Mouse (Mus musculus) liver, embryonic 12.5 days (tissue): ENCODE data around the gene Dennd1c. TPM values are rescaled to one million over a fixed set of nuclear protein-coding genes. Genes with fewer than 3 reads are reported as not detected.

Experiments used
- ATAC-seq: fragments of 200-750 bp; cut with Nextera tagmentation; 2 replicates; pipeline ENCODE4 v1.8.0; 2017; ENCODE audit warnings: moderate number of reproducible peaks, mild to moderate bottlenecking, moderate library complexity
- H3K27ac ChIP-seq: fragments of 300-500 bp; sonication (generic); 2 replicates; pipeline ENCODE4 v1.5.1; 2016; ENCODE audit warnings: mild to moderate bottlenecking
- H3K27me3 ChIP-seq: fragments of 300-500 bp; sonication (generic); replicated peaks from 2 replicates; pipeline ENCODE4 v1.6.1; 2016; ENCODE audit warnings: mild to moderate bottlenecking, moderate library complexity
- H3K36me3 ChIP-seq: fragments of 300-500 bp; sonication (generic); 2 replicates; pipeline ENCODE4 v1.6.1; 2016; ENCODE audit warnings: mild to moderate bottlenecking, moderate library complexity
- H3K4me1 ChIP-seq: fragments of 300-500 bp; sonication (generic); 2 replicates; pipeline ENCODE4 v1.6.1; 2016
- H3K4me2 ChIP-seq: fragments of 300-500 bp; sonication (generic); 2 replicates; pipeline ENCODE4 v1.6.1; 2016; ENCODE audit warnings: mild to moderate bottlenecking, moderate library complexity
- H3K4me3 ChIP-seq: fragments of 300-500 bp; sonication (generic); 2 replicates; pipeline ENCODE4 v1.5.1; 2016; ENCODE audit warnings: mild to moderate bottlenecking, moderate library complexity
- H3K9ac ChIP-seq: fragments of 300-500 bp; sonication (generic); 2 replicates; pipeline ENCODE4 v1.6.1; 2016; ENCODE audit warnings: mild to moderate bottlenecking, moderate library complexity
- H3K9me3 ChIP-seq: fragments of 300-500 bp; sonication (generic); replicated peaks from 2 replicates; pipeline ENCODE4 v1.6.1; 2016; ENCODE audit warnings: mild to moderate bottlenecking, moderate library complexity
- WGBS: fragments of 180-500 bp; shearing (Covaris S2); methylation state at CpG from one replicate; pipeline ENCODE4 v1.1.7; 2016; ENCODE audit not compliant: insufficient replicate concordance; 5-methylcytosine and 5-hydroxymethylcytosine counted together
- polyA plus RNA-seq: library from polyadenylated mRNA; unstranded; fragments of >200 nt; fragmentation: Nextera tagmentation; extraction: Ambion mirVana; gene quantifications from 2 replicates; pipeline ENCODE4 v1.2.1, GENCODE M21; 2016

Dennd1c gene
- polyA plus RNA-seq, 1 experiment from 2014 or later, result 1.8 TPM

- H3K9me3 ChIP-seq, result no peaks in the 10 kb centered on the region
- no peaks in the 10 kb centered on the region for H3K36me3 ChIP-seq
- no peak overlapping the region for H3K4me3 ChIP-seq
- H3K27ac ChIP-seq, result no peak overlapping the region
- peaks cover 35% of the 10 kb centered on the region for H3K4me1 ChIP-seq
- no peak overlapping the region for H3K4me2 ChIP-seq
- 59% methylated on average over 7 of the region's 7 CpGs for WGBS
- peaks cover 42% of the 10 kb centered on the region for H3K27me3 ChIP-seq
- no peak overlapping the region for H3K9ac ChIP-seq
- ATAC-seq, result no peak
Observed at GRCm38 (mm10) chr17:57108040-57108665, 29.8 kb upstream of the Dennd1c start.

- peaks cover 45% of the 10 kb centered on the region for H3K27me3 ChIP-seq
- H3K4me1 ChIP-seq, result peaks cover 35% of the 10 kb centered on the region
- no peak overlapping the region for H3K4me2 ChIP-seq
- ATAC-seq, result no peak
- H3K9me3 ChIP-seq, result no peaks in the 10 kb centered on the region
- 70% methylated on average over 5 of the region's 5 CpGs for WGBS
- H3K4me3 ChIP-seq, result no peak overlapping the region
- H3K9ac ChIP-seq, result no peak overlapping the region
- no peaks in the 10 kb centered on the region for H3K36me3 ChIP-seq
- no peak overlapping the region for H3K27ac ChIP-seq
Observed at GRCm38 (mm10) chr17:57107064-57107463, 28.8 kb upstream of the Dennd1c start.

- 17% methylated on average over 9 of the region's 9 CpGs for WGBS
- no peak overlapping the region for H3K27ac ChIP-seq
- H3K9me3 ChIP-seq, result no peaks in the 10 kb centered on the region
- H3K9ac ChIP-seq, result no peak overlapping the region
- ATAC-seq, result no peak
- peak overlapping the region; percentile 58 for H3K4me3 ChIP-seq
- peaks cover 49% of the 10 kb centered on the region for H3K27me3 ChIP-seq
- no peaks in the 10 kb centered on the region for H3K36me3 ChIP-seq
- H3K4me1 ChIP-seq, result peaks cover 35% of the 10 kb centered on the region
- peak overlapping the region; percentile 80 for H3K4me2 ChIP-seq
Observed at GRCm38 (mm10) chr17:57106035-57106368, 27.7 kb upstream of the Dennd1c start.

GRCm38 (mm10) chr17:57105181-57106034, 27.1 kb upstream of the Dennd1c start, which contains the start of gene Tnfsf9:
Gene Tnfsf9 (plus strand): TSS chr17:57105325.
- ATAC-seq, result peak; percentile 42
- Histone ChIP-seq H3K4me1 (peaks cover 37% of the 10 kb centered on the region), H3K27me3 (peaks cover 49% of the 10 kb centered on the region), H3K36me3 (no peaks in the 10 kb centered on the region), H3K4me2 (peak within 1 kb of the TSS; percentile 80), H3K9me3 (no peaks in the 10 kb centered on the region), H3K27ac (0 out of 2 replicates have a peak within 1 kb of the TSS, but pooled peaks have one; percentile 54), H3K4me3 (peak within 1 kb of the TSS; percentile 58), H3K9ac (peak within 1 kb of the TSS; percentile 53)
- WGBS, result under 1% methylated on average over 58 of the region's 61 CpGs

GRCm38 (mm10) chr17:57104496-57104895, 26.2 kb upstream of the Dennd1c start:
- H3K4me2 ChIP-seq, result peak overlapping the region; percentile 80
- peaks cover 42% of the 10 kb centered on the region for H3K4me1 ChIP-seq
- peak overlapping the region; percentile 58; the same call in 1 of the 2 replicates for H3K4me3 ChIP-seq
- peaks cover 49% of the 10 kb centered on the region for H3K27me3 ChIP-seq
- no peak overlapping the region for H3K9ac ChIP-seq
- ATAC-seq, result no peak
- 27% methylated on average over 4 of the region's 4 CpGs for WGBS
- H3K36me3 ChIP-seq, result no peaks in the 10 kb centered on the region
- no peaks in the 10 kb centered on the region for H3K9me3 ChIP-seq
- no peak overlapping the region for H3K27ac ChIP-seq

- Histone ChIP-seq H3K4me3 (no peak overlapping the region), H3K36me3 (no peaks in the 10 kb centered on the region), H3K27me3 (peaks cover 45% of the 10 kb centered on the region), H3K9me3 (no peaks in the 10 kb centered on the region), H3K4me2 (no peak overlapping the region), H3K4me1 (peaks cover 44% of the 10 kb centered on the region), H3K27ac (no peak overlapping the region), H3K9ac (no peak overlapping the region)
- 60% methylated on average over 2 of the region's 2 CpGs for WGBS
- ATAC-seq, result no peak
Observed at GRCm38 (mm10) chr17:57102276-57102675, 24.0 kb upstream of the Dennd1c start.

- Histone ChIP-seq H3K9ac (no peak overlapping the region), H3K4me2 (peak overlapping the region; percentile 51), H3K27ac (no peak overlapping the region), H3K4me3 (peak overlapping the region; percentile 2; the same call in 1 of the 2 replicates), H3K27me3 (peaks cover 29% of the 10 kb centered on the region), H3K4me1 (peaks cover 36% of the 10 kb centered on the region), H3K9me3 (no peaks in the 10 kb centered on the region), H3K36me3 (no peaks in the 10 kb centered on the region)
- 2% methylated on average over 10 of the region's 10 CpGs for WGBS
- ATAC-seq, result peak; percentile 66
Observed at GRCm38 (mm10) chr17:57099629-57100325, 21.5 kb upstream of the Dennd1c start.

GRCm38 (mm10) chr17:57098321-57098720, 20.0 kb upstream of the Dennd1c start:
- no peaks in the 10 kb centered on the region for H3K36me3 ChIP-seq
- no peak overlapping the region for H3K4me3 ChIP-seq
- H3K4me1 ChIP-seq, result peaks cover 25% of the 10 kb centered on the region
- H3K9me3 ChIP-seq, result no peaks in the 10 kb centered on the region
- no peak overlapping the region for H3K27ac ChIP-seq
- H3K9ac ChIP-seq, result no peak overlapping the region
- peaks cover 16% of the 10 kb centered on the region for H3K27me3 ChIP-seq
- no peak for ATAC-seq
- no peak overlapping the region for H3K4me2 ChIP-seq
- 45% methylated on average over 5 of the region's 5 CpGs for WGBS

GRCm38 (mm10) chr17:57096623-57096920, 18.3 kb upstream of the Dennd1c start:
- H3K9me3 ChIP-seq, result no peaks in the 10 kb centered on the region
- peak overlapping the region; percentile 55 for H3K4me2 ChIP-seq
- ATAC-seq, result peak; percentile 65
- H3K4me1 ChIP-seq, result peaks cover 25% of the 10 kb centered on the region
- no peaks in the 10 kb centered on the region for H3K36me3 ChIP-seq
- H3K27me3 ChIP-seq, result peaks cover 14% of the 10 kb centered on the region
- no peak overlapping the region for H3K27ac ChIP-seq
- 1% methylated on average over 11 of the region's 11 CpGs for WGBS
- no peak overlapping the region for H3K9ac ChIP-seq
- peak overlapping the region; percentile 14; the same call in 1 of the 2 replicates for H3K4me3 ChIP-seq

GRCm38 (mm10) chr17:57095855-57096622, 17.7 kb upstream of the Dennd1c start:
- H3K27me3 ChIP-seq, result peaks cover 14% of the 10 kb centered on the region
- H3K4me3 ChIP-seq, result peak overlapping the region; percentile 14; the same call in 1 of the 2 replicates
- H3K36me3 ChIP-seq, result no peaks in the 10 kb centered on the region
- no peak overlapping the region for H3K9ac ChIP-seq
- ATAC-seq, result peak; percentile 63
- H3K4me2 ChIP-seq, result peak overlapping the region; percentile 55
- 5% methylated on average over 18 of the region's 19 CpGs for WGBS
- no peaks in the 10 kb centered on the region for H3K9me3 ChIP-seq
- peaks cover 25% of the 10 kb centered on the region for H3K4me1 ChIP-seq
- H3K27ac ChIP-seq, result no peak overlapping the region

- H3K9ac ChIP-seq, result no peak overlapping the region
- H3K4me2 ChIP-seq, result no peak overlapping the region
- H3K4me3 ChIP-seq, result no peak overlapping the region
- no peak overlapping the region for H3K27ac ChIP-seq
- WGBS, result 59% methylated on average over 3 of the region's 3 CpGs
- ATAC-seq, result no peak; the same call in 1 of the 2 replicates
- H3K9me3 ChIP-seq, result no peaks in the 10 kb centered on the region
- peaks cover 11% of the 10 kb centered on the region; the same call in 1 of the 2 replicates for H3K4me1 ChIP-seq
- no peaks in the 10 kb centered on the region for H3K36me3 ChIP-seq
- peaks cover 28% of the 10 kb centered on the region for H3K27me3 ChIP-seq
Observed at GRCm38 (mm10) chr17:57094222-57094621, 15.9 kb upstream of the Dennd1c start.
